Mouse (Mus musculus): ENCODE data around the gene Tmem104.

- TF ChIP-seq GATA1 (IDR thresholded peaks at IDR 0.05; ENCODE audit: low read length), result no peak
- TF ChIP-seq TAL1 (IDR thresholded peaks at IDR 0.05; ENCODE audit: low read length), result no peak
Observed at GRCm38 (mm10) chr11:115247240-115247639, 60.0 kb downstream of the Tmem104 start.

Data from erythroblast, embryonic 14.5 days (primary cell).